Mouse (Mus musculus): ENCODE results near the gene Ttc32.

- no peak for TF ChIP-seq GATA1 (IDR thresholded peaks at IDR 0.05; ENCODE audit: borderline replicate concordance, low read length)
- no peak for TF ChIP-seq FLI1 (IDR thresholded peaks at IDR 0.05; ENCODE audit: low read length)
Observed at GRCm38 (mm10) chr12:9059502-9059901, 29.7 kb downstream of the Ttc32 start.
